Comparison of ENCODE assay signal across 8 mouse cellular contexts in the genomic region with DNA sequence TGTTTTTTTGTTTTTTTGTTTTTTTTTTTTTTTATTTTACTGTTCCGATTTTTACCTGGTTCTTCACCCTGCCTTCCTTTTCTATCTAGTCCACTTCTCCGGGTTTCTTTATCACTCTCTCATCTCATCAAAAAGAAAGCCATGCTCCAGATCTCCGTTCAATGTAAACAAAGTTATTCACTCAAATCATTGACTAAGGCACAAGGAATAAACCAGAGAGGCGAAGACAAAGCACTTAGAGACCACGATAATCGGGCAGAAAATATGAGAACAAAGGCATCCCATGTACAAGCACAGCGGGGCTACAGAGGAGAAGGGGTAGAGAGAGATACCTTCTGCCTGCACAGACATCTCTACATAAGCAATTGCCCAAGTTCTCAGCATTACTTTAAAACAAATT.
A peak's percentile ranks its signal among the peaks of the same experiment; 100 is the strongest.
DNase-seq lines count a peak whose midpoint lies in the region; ATAC-seq lines count a peak whose summit lies in the region.

No protein-coding gene starts in this region.

- no peaks in the 10 kb centered on the region for H3K9me3 ChIP-seq in kidney, embryonic 15.5 days (replicated peaks)
- no peaks in the 10 kb centered on the region for H3K9me3 ChIP-seq in embryonic facial prominence, embryonic 13.5 days
- no peaks in the 10 kb centered on the region for H3K9me3 ChIP-seq in intestine, embryonic 14.5 days (ENCODE audit: control insufficient read depth, low read length)
- no peaks in the 10 kb centered on the region for H3K9me3 ChIP-seq in midbrain, embryonic 16.5 days (replicated peaks; ENCODE audit: control insufficient read depth, low read length, poor library complexity, severe bottlenecking)

- no peaks in the 10 kb centered on the region for H3K27me3 ChIP-seq in kidney, embryonic 15.5 days
- no peaks in the 10 kb centered on the region for H3K27me3 ChIP-seq in embryonic facial prominence, embryonic 13.5 days
- no peaks in the 10 kb centered on the region for H3K27me3 ChIP-seq in intestine, embryonic 14.5 days (replicated peaks; ENCODE audit: control insufficient read depth, insufficient read depth, low read length)
- no peaks in the 10 kb centered on the region for H3K27me3 ChIP-seq in midbrain, embryonic 16.5 days (ENCODE audit: control insufficient read depth, insufficient read depth, low read depth, low read length)

- DNase-seq in kidney, adult 8-10 months, result no peak
- no peak for DNase-seq in intestine, embryonic 14.5 days (ENCODE audit: low spot score)
- no peak for DNase-seq in lung, adult 18-20 months
- no peak for DNase-seq in thymus, postnatal 4 days

- H3K4me3 ChIP-seq in kidney, embryonic 15.5 days (replicated peaks), result peak overlapping the region; percentile 70
- peak overlapping the region; percentile 62 for H3K4me3 ChIP-seq in embryonic facial prominence, embryonic 13.5 days
- H3K4me3 ChIP-seq in intestine, embryonic 14.5 days (ENCODE audit: low read depth, low read length), result peak overlapping the region; percentile 52
- peak overlapping the region; percentile 67 for H3K4me3 ChIP-seq in midbrain, embryonic 16.5 days (ENCODE audit: low read depth, low read length)

- H3K4me2 ChIP-seq in kidney, embryonic 15.5 days, result peak overlapping the region; percentile 87
- peak overlapping the region; percentile 84 for H3K4me2 ChIP-seq in embryonic facial prominence, embryonic 13.5 days
- H3K4me2 ChIP-seq in intestine, embryonic 14.5 days (ENCODE audit: low read length), result peak overlapping the region; percentile 64
- H3K4me2 ChIP-seq in midbrain, embryonic 16.5 days (ENCODE audit: low read length), result peak overlapping the region; percentile 59

- H3K4me1 ChIP-seq in kidney, embryonic 15.5 days, result peaks cover 4% of the 10 kb centered on the region; the same call in 1 of the 2 replicates
- H3K4me1 ChIP-seq in embryonic facial prominence, embryonic 13.5 days, result no peaks in the 10 kb centered on the region
- H3K4me1 ChIP-seq in intestine, embryonic 14.5 days (replicated peaks; ENCODE audit: control insufficient read depth, insufficient read depth, low read length), result no peaks in the 10 kb centered on the region
- H3K4me1 ChIP-seq in midbrain, embryonic 16.5 days (ENCODE audit: control insufficient read depth, insufficient read depth, low read length), result peaks cover 16% of the 10 kb centered on the region

- H3K9ac ChIP-seq in kidney, embryonic 15.5 days, result no peak overlapping the region
- 0 out of 2 replicates have a peak overlapping the region, but pooled peaks have one; percentile 79 for H3K9ac ChIP-seq in embryonic facial prominence, embryonic 13.5 days
- peak overlapping the region; percentile 55 for H3K9ac ChIP-seq in intestine, embryonic 14.5 days (ENCODE audit: low read length)
- H3K9ac ChIP-seq in midbrain, embryonic 16.5 days (ENCODE audit: low read depth, low read length), result peak overlapping the region; percentile 81

- peak overlapping the region; percentile 83 for H3K27ac ChIP-seq in kidney, embryonic 15.5 days
- H3K27ac ChIP-seq in embryonic facial prominence, embryonic 13.5 days, result no peak overlapping the region; the same call in 1 of the 2 replicates
- peak overlapping the region; percentile 68; the same call in 1 of the 2 replicates for H3K27ac ChIP-seq in intestine, embryonic 14.5 days (ENCODE audit: low read depth)
- H3K27ac ChIP-seq in midbrain, embryonic 16.5 days (ENCODE audit: low read length), result peak overlapping the region; percentile 94

- WGBS in kidney, embryonic 15.5 days, result 23% methylated on average over 7 of the region's 7 CpGs
- 22% methylated on average over 7 of the region's 7 CpGs for WGBS in embryonic facial prominence, embryonic 13.5 days
- 10% methylated on average over 7 of the region's 7 CpGs for WGBS in intestine, embryonic 14.5 days
- 4% methylated on average over 7 of the region's 7 CpGs for WGBS in midbrain, embryonic 16.5 days

- ATAC-seq in kidney, embryonic 15.5 days (replicated peaks; ENCODE audit: low FRiP score), result no peak
- ATAC-seq in embryonic facial prominence, embryonic 13.5 days (ENCODE audit: insufficient number of reproducible peaks, insufficient read depth, low FRiP score, low TSS enrichment, low read depth), result no peak
- no peak for ATAC-seq in intestine, embryonic 14.5 days (replicated peaks; ENCODE audit: low FRiP score, low TSS enrichment, low read depth)
- ATAC-seq in midbrain, embryonic 16.5 days, result no peak
- ATAC-seq in megakaryocyte-erythroid progenitor cell, adult 5-6 weeks (replicated peaks; ENCODE audit: low FRiP score, low TSS enrichment, poor library complexity, severe bottlenecking), result no peak

- no peaks in the 10 kb centered on the region for H3K36me3 ChIP-seq in kidney, embryonic 15.5 days
- H3K36me3 ChIP-seq in embryonic facial prominence, embryonic 13.5 days, result no peaks in the 10 kb centered on the region
- H3K36me3 ChIP-seq in intestine, embryonic 14.5 days (ENCODE audit: control insufficient read depth, insufficient read depth, low read length), result no peaks in the 10 kb centered on the region
- H3K36me3 ChIP-seq in midbrain, embryonic 16.5 days (ENCODE audit: control insufficient read depth, insufficient read depth, low read length), result no peaks in the 10 kb centered on the region
